Mouse (Mus musculus) erythroblast, embryonic 14.5 days (primary cell): ENCODE data around the gene Cyb5rl. TPM values are rescaled to one million over a fixed set of nuclear protein-coding genes. Genes with fewer than 3 reads are reported as not detected.

ENCODE experiments used
- H3K27me3 ChIP-seq: 2 replicates; pipeline ENCODE4 v1.6.1; 2012; ENCODE audit warnings: inconsistent platforms; ENCODE audit not compliant: control insufficient read depth
- H3K36me3 ChIP-seq: 2 replicates; pipeline ENCODE4 v1.6.1; 2012; ENCODE audit warnings: mild to moderate bottlenecking, inconsistent platforms; ENCODE audit not compliant: control insufficient read depth
- H3K4me1 ChIP-seq: 2 replicates; pipeline ENCODE4 v1.6.1; 2012; ENCODE audit warnings: inconsistent platforms; ENCODE audit not compliant: control insufficient read depth
- H3K4me3 ChIP-seq: replicated peaks from 2 replicates; pipeline ENCODE3; 2012; ENCODE audit warnings: moderate library complexity, mild to moderate bottlenecking, inconsistent platforms
- H3K9me3 ChIP-seq: 2 replicates; pipeline ENCODE4 v1.6.1; 2012; ENCODE audit warnings: low read length, inconsistent platforms, mixed read lengths; ENCODE audit not compliant: control insufficient read depth
- GATA1 ChIP-seq: IDR thresholded peaks from 2 replicates; pipeline ENCODE4 v1.6.1; 2012; ENCODE audit warnings: low read length, inconsistent platforms, mixed read lengths
- TAL1 ChIP-seq: IDR thresholded peaks from 3 replicates; pipeline ENCODE4 v1.6.1; 2012; ENCODE audit warnings: low read length, inconsistent platforms, mixed read lengths
- polyA plus RNA-seq: library from polyadenylated mRNA; stranded (reverse); fragments of >175 nt; gene quantifications from 2 replicates; pipeline ENCODE4 v1.2.3, GENCODE M21; 2012

Cyb5rl gene
- polyA plus RNA-seq, 1 experiment, result 0.04 TPM

DNA sequence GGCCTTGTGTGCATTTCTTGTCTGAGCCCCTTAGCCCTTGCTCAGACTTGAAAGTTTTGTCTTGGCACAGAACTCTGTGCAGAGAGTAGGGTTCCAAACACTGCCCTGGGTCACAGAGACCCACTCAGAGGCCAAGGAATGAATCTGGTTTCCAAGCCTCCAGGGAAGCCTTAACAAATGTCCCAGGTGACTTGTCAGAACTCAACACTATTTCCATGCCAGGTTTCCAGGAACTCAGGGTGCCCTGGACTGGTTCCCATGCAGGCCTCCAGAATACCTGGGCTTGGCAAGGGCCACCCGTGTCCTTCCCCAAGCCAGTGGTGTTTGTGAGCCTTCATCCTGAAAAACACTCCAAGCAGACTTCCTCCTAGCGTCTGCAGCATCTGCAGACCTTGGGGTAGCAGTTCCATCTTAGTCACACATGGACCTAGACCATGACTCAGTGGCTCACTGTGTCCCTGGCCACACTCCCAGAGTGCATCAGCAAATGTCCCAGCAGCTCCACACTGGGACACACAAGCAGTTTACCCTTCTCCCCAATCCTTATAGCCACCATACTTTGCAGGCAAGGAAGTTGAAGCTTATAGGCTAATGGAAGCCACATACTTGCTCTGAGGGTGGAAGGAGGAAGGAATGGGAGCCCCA, 51.1 kb downstream of the Cyb5rl start:
- Histone ChIP-seq H3K4me3 (no peak overlapping the region), H3K27me3 (no peaks in the 10 kb centered on the region; the same call in 1 of the 2 replicates), H3K36me3 (no peaks in the 10 kb centered on the region), H3K9me3 (no peaks in the 10 kb centered on the region), H3K4me1 (peaks cover 20% of the 10 kb centered on the region)
- TF ChIP-seq GATA1 (no peak), TAL1 (no peak)

DNA sequence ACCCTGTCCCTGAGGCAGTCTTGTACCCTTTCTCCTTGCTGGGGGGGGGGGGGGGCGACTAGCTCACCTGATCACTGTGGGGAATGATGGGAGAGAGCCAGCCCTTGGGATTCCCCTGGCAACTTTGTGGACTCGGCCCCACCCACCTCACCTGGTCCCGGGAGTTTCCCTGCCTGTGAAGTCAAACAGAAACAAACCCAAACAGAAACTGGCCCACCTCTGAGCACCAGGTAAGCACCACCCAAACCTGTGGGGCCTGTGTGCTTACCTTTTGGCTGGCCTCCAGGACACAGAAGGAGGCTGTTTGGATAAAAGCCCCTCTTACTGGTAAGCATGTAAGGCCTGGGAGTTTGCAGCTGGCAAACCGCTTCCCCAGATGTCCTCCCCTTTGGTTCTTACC, 52.3 kb downstream of the Cyb5rl start:
- Histone ChIP-seq H3K9me3 (no peaks in the 10 kb centered on the region), H3K36me3 (no peaks in the 10 kb centered on the region), H3K4me3 (no peak overlapping the region), H3K27me3 (no peaks in the 10 kb centered on the region; the same call in 1 of the 2 replicates), H3K4me1 (peaks cover 20% of the 10 kb centered on the region)
- TF ChIP-seq GATA1, result no peak
- no peak for TF ChIP-seq TAL1

- TF ChIP-seq TAL1 (no peak), GATA1 (no peak)
- Histone ChIP-seq H3K4me1 (peaks cover 20% of the 10 kb centered on the region), H3K27me3 (no peaks in the 10 kb centered on the region), H3K4me3 (no peak overlapping the region), H3K9me3 (no peaks in the 10 kb centered on the region), H3K36me3 (no peaks in the 10 kb centered on the region)
Measured at GRCm38 (mm10) chr4:107120676-107121075, 53.9 kb downstream of the Cyb5rl start.

DNA sequence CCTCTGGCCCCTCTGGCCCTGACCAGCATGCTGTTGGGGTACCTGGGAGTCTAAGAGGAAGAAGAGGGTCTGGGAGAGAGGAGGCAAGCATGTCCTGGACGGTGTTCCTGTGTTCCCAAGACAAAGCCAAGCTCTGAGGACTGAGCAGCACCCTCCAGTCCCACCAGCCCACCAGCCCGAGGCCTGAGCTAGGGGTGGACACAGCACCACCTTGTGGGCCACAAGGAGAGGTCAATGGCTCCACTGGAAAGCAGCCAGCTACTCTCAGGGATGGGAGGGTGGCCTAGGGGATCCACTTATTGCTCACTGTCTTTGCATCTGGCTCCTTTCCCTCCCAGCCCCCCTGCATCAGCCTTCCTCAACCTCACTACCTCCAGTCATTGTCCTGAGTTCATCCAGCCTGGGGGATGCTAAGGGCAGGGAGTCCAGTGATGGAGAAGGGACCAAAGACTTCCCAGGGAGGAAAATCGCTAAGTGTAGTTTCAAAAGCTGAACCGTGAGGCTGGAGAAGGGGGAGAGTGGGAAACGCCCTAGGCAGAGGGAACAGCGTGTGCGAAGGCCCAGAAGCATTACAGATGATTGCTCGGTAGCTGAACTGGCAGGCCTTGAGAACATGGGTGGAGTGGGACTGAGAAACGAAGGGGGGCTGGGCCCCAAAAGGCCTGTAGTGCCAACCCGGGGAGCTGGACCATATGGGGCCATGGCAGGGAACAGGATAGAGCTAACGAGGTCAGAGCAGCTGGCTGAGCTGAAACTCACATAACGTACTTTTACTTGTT, 54.6 kb downstream of the Cyb5rl start:
- H3K4me1 ChIP-seq, result peaks cover 20% of the 10 kb centered on the region
- TF ChIP-seq GATA1, result no peak
- TF ChIP-seq TAL1, result no peak
- no peaks in the 10 kb centered on the region for H3K36me3 ChIP-seq
- no peaks in the 10 kb centered on the region for H3K9me3 ChIP-seq
- H3K27me3 ChIP-seq, result no peaks in the 10 kb centered on the region
- H3K4me3 ChIP-seq, result no peak overlapping the region

DNA sequence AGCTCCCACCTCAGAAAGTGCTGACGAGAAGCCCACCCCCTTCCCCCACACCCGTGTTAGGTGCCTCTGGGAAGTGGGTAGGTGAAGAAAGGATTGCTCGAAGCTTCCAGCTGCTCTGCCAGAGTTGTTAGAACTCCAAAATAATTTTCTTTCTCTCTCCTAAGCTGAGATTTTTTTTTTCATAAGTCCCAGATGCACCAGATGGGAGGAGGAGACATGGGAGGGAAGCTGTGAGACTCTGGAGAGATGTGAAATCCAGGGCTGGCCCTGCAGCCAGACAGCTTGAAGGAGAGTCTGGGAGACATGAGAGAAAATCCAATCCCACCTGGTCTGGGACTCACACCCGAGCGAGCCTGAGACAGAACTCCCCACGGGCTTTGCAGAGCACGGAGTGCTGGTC, 57.6 kb downstream of the Cyb5rl start:
- Histone ChIP-seq H3K9me3 (no peaks in the 10 kb centered on the region), H3K27me3 (peaks cover 5% of the 10 kb centered on the region; the same call in 1 of the 2 replicates), H3K4me1 (peaks cover 20% of the 10 kb centered on the region), H3K4me3 (no peak overlapping the region), H3K36me3 (no peaks in the 10 kb centered on the region)
- no peak for TF ChIP-seq TAL1
- no peak for TF ChIP-seq GATA1

GRCm38 (mm10) chr4:107125101-107125500, 58.3 kb downstream of the Cyb5rl start:
- TF ChIP-seq GATA1 (no peak), TAL1 (no peak)
- H3K9me3 ChIP-seq, result no peaks in the 10 kb centered on the region
- H3K4me3 ChIP-seq, result no peak overlapping the region
- peaks cover 20% of the 10 kb centered on the region for H3K4me1 ChIP-seq
- H3K27me3 ChIP-seq, result peaks cover 5% of the 10 kb centered on the region; the same call in 1 of the 2 replicates
- H3K36me3 ChIP-seq, result no peaks in the 10 kb centered on the region

DNA sequence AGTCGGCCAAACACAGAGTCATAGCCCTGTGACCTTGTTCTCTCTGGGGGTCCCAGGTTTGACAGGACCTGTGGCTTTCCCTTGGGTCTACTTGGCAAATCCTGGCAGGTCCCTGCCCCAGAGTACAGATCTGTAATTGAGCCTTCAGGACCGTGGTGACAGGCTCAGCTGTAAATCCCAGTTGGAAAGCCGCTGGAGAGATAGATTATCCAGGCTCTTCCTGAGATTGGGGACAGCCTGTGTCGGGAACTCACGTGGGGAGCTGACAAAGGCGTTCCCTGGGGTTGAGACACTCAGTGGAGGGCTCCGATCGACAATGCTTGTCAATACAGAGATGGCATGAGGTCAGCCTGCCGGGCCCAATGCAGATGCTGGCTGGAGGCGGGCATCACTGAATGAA, 59.6 kb downstream of the Cyb5rl start:
- Histone ChIP-seq H3K4me1 (peaks cover 11% of the 10 kb centered on the region), H3K36me3 (no peaks in the 10 kb centered on the region), H3K27me3 (peaks cover 5% of the 10 kb centered on the region; the same call in 1 of the 2 replicates), H3K9me3 (no peaks in the 10 kb centered on the region), H3K4me3 (no peak overlapping the region)
- no peak for TF ChIP-seq TAL1
- TF ChIP-seq GATA1, result no peak

DNA sequence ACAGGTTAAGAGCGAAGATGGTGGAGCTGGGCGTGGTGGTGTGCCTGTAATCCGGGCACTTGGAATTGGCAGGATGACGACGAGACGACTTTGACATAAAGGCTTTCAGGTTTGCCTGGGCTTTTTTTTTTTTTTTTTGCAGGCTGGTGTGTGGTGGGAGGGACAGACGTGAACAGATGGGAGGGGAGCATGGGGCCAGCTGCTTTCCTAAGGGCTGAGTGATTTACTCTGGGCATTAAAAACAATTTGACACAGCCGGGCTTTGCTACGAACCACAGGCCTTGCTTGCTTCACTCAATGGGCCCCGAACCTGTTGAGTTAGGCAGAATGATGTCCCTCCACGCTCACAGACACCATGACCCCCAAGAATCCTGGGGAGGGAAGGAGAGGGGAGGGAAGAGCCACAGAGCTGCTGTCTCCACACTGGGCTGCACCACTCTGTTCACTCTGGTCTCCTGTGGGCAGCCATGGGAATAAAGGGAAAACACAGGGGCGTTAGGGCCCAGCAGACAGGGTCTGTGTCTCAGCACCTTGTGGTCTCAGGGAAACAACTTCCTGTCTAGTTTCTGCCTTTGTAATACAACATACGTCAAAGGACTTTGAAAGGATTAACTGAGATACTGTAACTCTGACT, 60.2 kb downstream of the Cyb5rl start:
- Histone ChIP-seq H3K4me1 (peaks cover 5% of the 10 kb centered on the region), H3K36me3 (no peaks in the 10 kb centered on the region), H3K4me3 (no peak overlapping the region), H3K9me3 (no peaks in the 10 kb centered on the region), H3K27me3 (peaks cover 5% of the 10 kb centered on the region; the same call in 1 of the 2 replicates)
- no peak for TF ChIP-seq TAL1
- TF ChIP-seq GATA1, result no peak

DNA sequence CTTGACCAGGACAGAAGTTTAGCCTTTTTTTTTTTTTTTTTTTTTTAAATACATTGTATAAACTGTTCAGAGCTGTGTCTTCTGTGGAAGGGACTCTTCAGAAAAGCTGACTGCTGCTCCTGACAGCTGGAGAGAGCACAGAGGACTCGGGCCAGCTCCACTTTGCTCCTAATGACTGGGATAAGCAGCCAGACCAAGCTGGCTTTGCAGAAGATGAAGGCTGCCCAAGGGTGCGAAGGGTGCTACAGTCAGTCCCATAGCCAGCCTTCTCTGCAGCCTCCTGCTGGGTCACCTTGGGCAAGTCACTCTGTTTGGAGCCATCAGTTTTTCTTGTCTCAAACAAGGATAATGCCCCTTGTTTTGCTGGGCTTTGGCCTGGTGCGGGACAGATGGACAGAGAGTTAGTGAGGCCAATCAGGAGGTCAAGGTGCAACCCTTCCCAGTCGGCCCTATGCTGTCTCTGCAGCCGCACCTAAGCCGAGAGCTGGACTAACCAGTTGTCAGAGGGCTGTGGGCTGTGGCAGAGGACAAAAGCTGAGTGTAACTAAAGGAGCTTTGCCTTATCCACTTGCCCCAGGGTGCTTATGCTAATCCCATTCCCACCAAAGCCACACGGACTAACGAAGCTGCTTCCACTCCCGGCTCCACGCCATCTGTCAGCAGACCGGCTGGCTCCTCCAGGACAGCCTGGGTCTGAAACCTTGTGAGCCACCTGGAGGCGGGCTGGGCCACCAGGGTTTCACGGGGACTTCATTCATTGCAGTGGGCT, 61.3 kb downstream of the Cyb5rl start:
- no peak overlapping the region for H3K4me3 ChIP-seq
- peaks cover 5% of the 10 kb centered on the region; the same call in 1 of the 2 replicates for H3K27me3 ChIP-seq
- H3K9me3 ChIP-seq, result no peaks in the 10 kb centered on the region
- H3K4me1 ChIP-seq, result no peaks in the 10 kb centered on the region
- H3K36me3 ChIP-seq, result no peaks in the 10 kb centered on the region
- TF ChIP-seq GATA1 (no peak), TAL1 (no peak)
